Mouse (Mus musculus) hindbrain, postnatal 0 days (tissue): ENCODE measurements around the gene Gm21739. TPM values are rescaled to one million over a fixed set of nuclear protein-coding genes. Genes with fewer than 3 reads are reported as not detected.
"Not testable (repeated sequence)": the region's sequence is repeated elsewhere in the genome, so short reads cannot be mapped to it uniquely, and the experiment has no call there.

Experiments
- ATAC-seq: fragments of 200-750 bp; cut with Nextera tagmentation; 2 replicates; pipeline ENCODE4 v1.8.0; 2017; ENCODE audit warnings: mild to moderate bottlenecking, moderate TSS enrichment, moderate library complexity
- DNase-seq: peaks from one replicate; pipeline ENCODE4 v3.0.0-alpha.2; 2015; ENCODE audit warnings: low spot score
- H3K27ac ChIP-seq: fragments of 300-500 bp; sonication (generic); 2 replicates; pipeline ENCODE4 v1.5.1; 2014; ENCODE audit warnings: mild to moderate bottlenecking
- H3K27me3 ChIP-seq: fragments of 300-500 bp; sonication (generic); 2 replicates; pipeline ENCODE4 v1.6.1; 2014; ENCODE audit warnings: low read length, mixed read lengths; ENCODE audit not compliant: insufficient read depth
- H3K36me3 ChIP-seq: fragments of 300-500 bp; sonication (generic); 2 replicates; pipeline ENCODE4 v1.6.1; 2014; ENCODE audit warnings: low read length, mixed read lengths; ENCODE audit not compliant: insufficient read depth
- H3K4me1 ChIP-seq: fragments of 300-500 bp; sonication (generic); 2 replicates; pipeline ENCODE4 v1.6.1; 2014; ENCODE audit warnings: antibody characterized with exemption, low read length, mixed read lengths; ENCODE audit not compliant: insufficient read depth
- H3K4me2 ChIP-seq: fragments of 300-500 bp; sonication (generic); 2 replicates; pipeline ENCODE4 v1.6.1; 2014; ENCODE audit warnings: low read depth, mild to moderate bottlenecking, low read length, moderate library complexity, mixed read lengths
- H3K4me3 ChIP-seq: fragments of 300-500 bp; sonication (generic); 2 replicates; pipeline ENCODE4 v1.5.1; 2014; ENCODE audit warnings: low read length
- H3K9ac ChIP-seq: fragments of 300-500 bp; sonication (generic); replicated peaks from 2 replicates; pipeline ENCODE4 v1.6.1; 2014; ENCODE audit warnings: mild to moderate bottlenecking, low read length, moderate library complexity, mixed read lengths
- H3K9me3 ChIP-seq: fragments of 300-500 bp; sonication (generic); 2 replicates; pipeline ENCODE4 v1.6.1; 2016; ENCODE audit warnings: low read length, mixed read lengths
- WGBS: fragments of 180-500 bp; shearing (Covaris S2); extraction: QIAGEN DNeasy Blood & Tissue Kit; methylation state at CpG from one replicate; pipeline ENCODE4 v1.1.7; 2014; 5-methylcytosine and 5-hydroxymethylcytosine counted together
- polyA plus RNA-seq: library from polyadenylated mRNA; unstranded; fragments of >200 nt; fragmentation: Nextera tagmentation; extraction: Ambion mirVana; gene quantifications from 2 replicates; pipeline ENCODE4 v1.2.1, GENCODE M21; 2015
- total RNA-seq: library from RNA; depleted of rRNA; stranded (reverse); fragments of >200 nt; gene quantifications from 2 replicates; pipeline ENCODE4 v1.2.3, GENCODE M21; 2014; rRNA removed

The Gm21739 gene
- total RNA-seq (not detected in 2 replicates), polyA plus RNA-seq (not detected in 2 replicates)

DNA sequence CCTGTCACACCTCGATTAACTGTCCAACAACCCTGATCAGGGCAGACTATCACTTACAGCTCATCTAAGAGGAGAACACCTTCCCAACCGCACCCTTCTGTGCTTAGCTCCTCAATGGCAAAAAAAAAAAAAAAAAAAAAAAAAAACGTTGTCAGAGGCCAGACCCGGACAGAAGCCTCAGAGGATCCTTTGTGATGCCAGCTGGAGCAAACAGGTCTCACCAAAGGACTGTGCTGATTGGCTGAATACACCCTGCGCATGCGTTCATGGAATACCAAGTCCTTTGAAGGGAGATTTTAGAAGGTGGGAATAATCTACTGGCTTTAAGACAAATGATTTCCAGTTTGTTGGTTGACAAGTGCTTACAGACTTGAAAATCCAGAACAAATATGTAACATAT, at the start of gene Gm21739:
Gm21739 (minus strand) TSS at position 101 of the 400 bp plus-strand sequence.
- H3K4me2 ChIP-seq, H3K9ac ChIP-seq, H3K27me3 ChIP-seq, H3K4me1 ChIP-seq, ATAC-seq, H3K4me3 ChIP-seq, DNase-seq, H3K36me3 ChIP-seq, H3K9me3 ChIP-seq, H3K27ac ChIP-seq: not testable (repeated sequence)
- WGBS: no CpG with 5 or more reads among the region's 6 CpGs
